Mouse (Mus musculus): ENCODE results near the gene B3galt5. TPM values are rescaled to one million over a fixed set of nuclear protein-coding genes. Genes with fewer than 3 reads are reported as not detected.

Gene B3galt5
- polyA plus RNA-seq, 1 experiment from 2014 or later = 0.45 TPM

DNA sequence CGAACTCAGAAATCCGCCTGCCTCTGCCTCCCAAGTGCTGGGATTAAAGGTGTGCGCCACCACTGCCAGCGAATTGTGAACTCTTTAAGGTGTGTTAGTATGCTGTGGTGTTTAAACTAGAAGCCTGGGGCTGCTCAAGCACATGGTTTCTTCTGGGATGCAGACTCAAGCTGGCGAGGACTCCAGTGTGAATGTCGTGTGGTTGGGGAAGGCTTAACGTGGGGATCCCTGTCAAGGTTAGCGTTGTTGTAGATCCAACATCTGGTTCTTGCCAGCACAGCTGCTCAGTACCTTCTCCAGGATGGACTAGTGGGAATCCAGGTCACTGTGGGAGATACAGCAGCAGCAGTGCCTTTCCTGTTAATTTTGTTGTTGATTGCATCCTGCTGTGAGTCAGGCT, 3.6 kb upstream of the B3galt5 start:
- Histone ChIP-seq H3K27me3 (replicated peaks; ENCODE audit: control insufficient read depth, insufficient read depth, low read length) (no peaks in the 10 kb centered on the region), H3K4me1 (ENCODE audit: control insufficient read depth, insufficient read depth, low read length) (no peaks in the 10 kb centered on the region), H3K4me2 (ENCODE audit: low read depth, low read length) (no peak overlapping the region), H3K27ac (replicated peaks; ENCODE audit: low read depth, low read length) (no peak overlapping the region), H3K9ac (ENCODE audit: low read depth, low read length) (no peak overlapping the region), H3K36me3 (ENCODE audit: control insufficient read depth, insufficient read depth, low read length) (no peaks in the 10 kb centered on the region), H3K4me3 (ENCODE audit: low read depth, low read length) (no peak overlapping the region), H3K9me3 (ENCODE audit: control insufficient read depth, low read length) (no peaks in the 10 kb centered on the region)
- ATAC-seq (ENCODE audit: low read depth) (no peak), DNase-seq (ENCODE audit: low spot score) (no peak)
- 83% methylated on average over 8 of the region's 8 CpGs for WGBS

DNA sequence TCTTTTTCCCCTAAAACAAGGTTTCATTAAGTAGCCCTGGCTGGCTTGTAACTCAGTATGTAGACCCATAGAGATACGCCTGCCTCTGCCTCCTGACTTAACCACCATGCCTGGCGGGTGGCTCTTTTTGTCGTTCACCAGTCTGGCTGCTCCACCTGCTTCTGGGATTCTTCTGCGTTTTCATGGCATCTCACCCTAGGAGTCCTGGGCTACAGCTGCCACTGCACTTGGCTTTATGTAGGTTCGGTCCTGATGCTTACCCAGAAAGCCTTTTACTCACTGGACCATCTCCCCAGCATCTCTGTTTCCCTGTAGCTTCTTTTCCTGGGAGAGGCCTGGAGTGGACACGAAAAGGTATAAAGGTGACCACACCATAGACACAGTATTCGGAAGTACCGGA, 1.6 kb upstream of the B3galt5 start:
- DNase-seq (ENCODE audit: low spot score) (no peak), ATAC-seq (ENCODE audit: low read depth) (no peak)
- Histone ChIP-seq H3K4me1 (ENCODE audit: control insufficient read depth, insufficient read depth, low read length) (no peaks in the 10 kb centered on the region), H3K4me3 (ENCODE audit: low read depth, low read length) (no peak overlapping the region), H3K4me2 (ENCODE audit: low read depth, low read length) (no peak overlapping the region), H3K36me3 (ENCODE audit: control insufficient read depth, insufficient read depth, low read length) (no peaks in the 10 kb centered on the region), H3K9ac (ENCODE audit: low read depth, low read length) (no peak overlapping the region), H3K27ac (replicated peaks; ENCODE audit: low read depth, low read length) (no peak overlapping the region), H3K27me3 (replicated peaks; ENCODE audit: control insufficient read depth, insufficient read depth, low read length) (no peaks in the 10 kb centered on the region), H3K9me3 (ENCODE audit: control insufficient read depth, low read length) (no peaks in the 10 kb centered on the region)
- 88% methylated on average over 8 of the region's 8 CpGs for WGBS

DNA sequence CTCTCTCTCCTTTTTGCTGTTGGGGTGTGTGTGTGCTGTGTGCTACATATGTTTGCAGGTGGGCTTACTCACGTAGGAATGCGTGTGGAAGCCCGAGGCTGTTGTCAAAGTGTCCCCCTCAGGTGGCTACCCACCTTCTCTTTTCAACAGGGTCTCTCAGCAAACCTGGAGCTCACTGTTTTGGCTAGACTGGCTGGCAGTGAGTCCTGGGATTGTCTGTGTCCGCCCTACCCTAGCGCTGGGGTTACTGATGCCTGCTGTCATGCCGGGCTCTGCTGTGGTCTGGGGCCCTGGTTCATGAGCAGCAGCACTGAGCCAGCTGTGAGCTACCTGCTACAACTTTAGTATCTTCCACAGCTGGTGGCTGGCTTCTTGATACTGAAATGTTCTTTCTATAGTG, 8.9 kb downstream of the B3galt5 start:
- Histone ChIP-seq H3K27me3 (replicated peaks; ENCODE audit: control insufficient read depth, insufficient read depth, low read length) (no peaks in the 10 kb centered on the region), H3K36me3 (ENCODE audit: control insufficient read depth, insufficient read depth, low read length) (no peaks in the 10 kb centered on the region), H3K4me3 (ENCODE audit: low read depth, low read length) (no peak overlapping the region), H3K9me3 (ENCODE audit: control insufficient read depth, low read length) (0 out of 2 replicates have a peak, but pooled peaks cover 3% of the 10 kb centered on the region), H3K27ac (replicated peaks; ENCODE audit: low read depth, low read length) (no peak overlapping the region), H3K9ac (ENCODE audit: low read depth, low read length) (no peak overlapping the region), H3K4me2 (ENCODE audit: low read depth, low read length) (no peak overlapping the region), H3K4me1 (ENCODE audit: control insufficient read depth, insufficient read depth, low read length) (no peaks in the 10 kb centered on the region)
- no peak for ATAC-seq (ENCODE audit: low read depth)
- WGBS = 81% methylated on average over 6 of the region's 6 CpGs
- DNase-seq (ENCODE audit: low spot score) = no peak

DNA sequence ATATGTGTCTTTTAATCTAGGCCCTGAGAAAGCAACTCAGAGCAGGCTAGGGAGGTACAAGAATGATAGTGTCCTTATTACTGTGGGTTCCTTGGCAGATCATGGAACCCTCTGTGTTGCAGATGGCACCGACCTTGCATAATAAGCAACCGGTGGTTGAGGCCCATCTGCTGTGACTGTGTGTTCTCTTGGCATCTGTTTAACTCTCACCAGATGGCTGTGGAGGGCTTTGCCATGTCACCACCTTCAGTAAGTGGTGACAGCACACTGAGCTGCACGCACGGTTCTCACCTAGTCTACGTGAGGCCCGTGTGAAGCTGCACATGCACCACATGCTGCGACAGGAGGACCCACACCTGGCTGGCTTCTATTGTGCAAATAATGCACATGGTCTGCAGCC, 14.0 kb downstream of the B3galt5 start:
- H3K4me3 ChIP-seq (ENCODE audit: low read depth, low read length) = no peak overlapping the region
- H3K36me3 ChIP-seq (ENCODE audit: control insufficient read depth, insufficient read depth, low read length) = no peaks in the 10 kb centered on the region
- H3K9me3 ChIP-seq (ENCODE audit: control insufficient read depth, low read length) = 0 out of 2 replicates have a peak, but pooled peaks cover 3% of the 10 kb centered on the region
- no peak overlapping the region for H3K4me2 ChIP-seq (ENCODE audit: low read depth, low read length)
- no peaks in the 10 kb centered on the region for H3K27me3 ChIP-seq (replicated peaks; ENCODE audit: control insufficient read depth, insufficient read depth, low read length)
- no peak overlapping the region for H3K27ac ChIP-seq (replicated peaks; ENCODE audit: low read depth, low read length)
- 89% methylated on average over 7 of the region's 7 CpGs for WGBS
- no peaks in the 10 kb centered on the region for H3K4me1 ChIP-seq (ENCODE audit: control insufficient read depth, insufficient read depth, low read length)
- ATAC-seq (ENCODE audit: low read depth) (0 out of 2 replicates have a peak, but pooled peaks have one; percentile 26), DNase-seq (ENCODE audit: low spot score) (peak; percentile 26)
- no peak overlapping the region for H3K9ac ChIP-seq (ENCODE audit: low read depth, low read length)

DNA sequence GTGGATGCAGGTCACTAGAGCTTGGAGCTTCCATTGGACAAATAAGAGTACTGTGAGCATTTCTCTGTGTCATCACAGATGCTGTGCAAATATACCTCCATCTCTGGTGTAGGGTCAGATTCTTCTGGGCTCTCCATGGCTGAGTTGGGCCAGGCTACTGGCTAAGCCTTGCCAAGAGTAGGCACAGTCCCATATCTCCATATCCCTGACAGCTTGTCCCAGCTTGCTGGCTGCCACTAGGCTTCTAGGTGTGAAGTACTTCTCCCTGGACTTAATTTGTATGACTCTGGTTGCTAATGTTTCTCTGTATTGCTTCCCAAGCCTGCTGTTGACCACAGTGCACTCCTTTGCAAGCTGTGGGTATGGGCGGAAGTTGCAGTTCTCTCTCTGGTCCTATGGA, 16.5 kb downstream of the B3galt5 start:
- ATAC-seq (ENCODE audit: low read depth) (no peak), DNase-seq (ENCODE audit: low spot score) (no peak)
- H3K4me1 ChIP-seq (ENCODE audit: control insufficient read depth, insufficient read depth, low read length) = no peaks in the 10 kb centered on the region
- H3K9me3 ChIP-seq (ENCODE audit: control insufficient read depth, low read length) = 0 out of 2 replicates have a peak, but pooled peaks cover 3% of the 10 kb centered on the region
- no peaks in the 10 kb centered on the region for H3K36me3 ChIP-seq (ENCODE audit: control insufficient read depth, insufficient read depth, low read length)
- H3K4me2 ChIP-seq (ENCODE audit: low read depth, low read length) = no peak overlapping the region
- no peak overlapping the region for H3K9ac ChIP-seq (ENCODE audit: low read depth, low read length)
- no peak overlapping the region for H3K4me3 ChIP-seq (ENCODE audit: low read depth, low read length)
- 81% methylated on average over 1 of the region's 1 CpGs for WGBS
- no peaks in the 10 kb centered on the region for H3K27me3 ChIP-seq (replicated peaks; ENCODE audit: control insufficient read depth, insufficient read depth, low read length)
- H3K27ac ChIP-seq (replicated peaks; ENCODE audit: low read depth, low read length) = no peak overlapping the region

DNA sequence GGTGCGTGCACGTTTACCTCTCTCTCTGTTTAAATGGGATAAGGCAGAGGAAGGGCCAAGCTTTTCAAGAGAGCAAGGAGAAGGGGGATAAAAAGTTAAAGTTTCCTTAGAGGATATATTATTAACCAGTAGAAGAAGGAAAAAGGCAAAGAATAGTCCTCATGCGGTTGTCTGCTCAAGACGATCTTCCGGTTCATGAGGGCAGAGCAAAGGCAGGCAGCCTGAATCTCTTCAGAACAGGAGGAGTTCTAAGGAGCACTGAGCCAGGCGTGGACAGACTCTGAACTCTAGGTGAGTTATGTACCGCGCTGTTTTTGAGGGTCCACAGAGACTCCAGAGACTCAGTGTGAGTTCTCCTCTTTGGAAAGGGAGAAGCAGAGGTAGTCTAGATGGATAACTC, 22.8 kb downstream of the B3galt5 start:
- WGBS = 87% methylated on average over 8 of the region's 8 CpGs
- Histone ChIP-seq H3K36me3 (ENCODE audit: control insufficient read depth, insufficient read depth, low read length) (no peaks in the 10 kb centered on the region), H3K9me3 (ENCODE audit: control insufficient read depth, low read length) (no peaks in the 10 kb centered on the region), H3K9ac (ENCODE audit: low read depth, low read length) (no peak overlapping the region), H3K4me3 (ENCODE audit: low read depth, low read length) (no peak overlapping the region), H3K27me3 (replicated peaks; ENCODE audit: control insufficient read depth, insufficient read depth, low read length) (no peaks in the 10 kb centered on the region), H3K4me2 (ENCODE audit: low read depth, low read length) (no peak overlapping the region), H3K27ac (replicated peaks; ENCODE audit: low read depth, low read length) (no peak overlapping the region), H3K4me1 (ENCODE audit: control insufficient read depth, insufficient read depth, low read length) (no peaks in the 10 kb centered on the region)
- ATAC-seq (ENCODE audit: low read depth) (no peak), DNase-seq (ENCODE audit: low spot score) (no peak)

DNA sequence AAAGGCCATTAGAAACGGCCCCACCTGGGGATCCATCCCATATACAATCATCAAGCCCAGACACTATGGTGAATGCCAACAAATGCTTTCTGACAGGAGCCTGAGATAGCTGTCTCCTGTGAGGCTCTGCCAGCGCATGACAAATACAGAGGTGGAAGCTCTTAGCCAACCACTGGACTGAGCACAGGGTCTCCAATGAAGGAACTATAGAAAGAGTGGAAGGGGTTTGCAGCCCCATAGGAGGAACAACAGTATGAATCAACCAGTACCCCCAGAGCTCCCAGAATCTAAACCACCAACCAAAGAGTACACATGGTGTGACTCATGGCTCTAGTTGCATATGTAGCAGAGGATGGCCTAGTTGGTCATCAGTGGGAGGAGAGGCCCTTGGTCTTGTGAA, 36.1 kb downstream of the B3galt5 start:
- H3K9ac ChIP-seq (ENCODE audit: low read depth, low read length) = no peak overlapping the region
- no peaks in the 10 kb centered on the region for H3K36me3 ChIP-seq (ENCODE audit: control insufficient read depth, insufficient read depth, low read length)
- no peak overlapping the region for H3K27ac ChIP-seq (replicated peaks; ENCODE audit: low read depth, low read length)
- no peaks in the 10 kb centered on the region for H3K4me1 ChIP-seq (ENCODE audit: control insufficient read depth, insufficient read depth, low read length)
- ATAC-seq (ENCODE audit: low read depth) (no peak), DNase-seq (ENCODE audit: low spot score) (no peak)
- H3K4me3 ChIP-seq (ENCODE audit: low read depth, low read length) = no peak overlapping the region
- WGBS = 89% methylated on average over 2 of the region's 2 CpGs
- H3K9me3 ChIP-seq (ENCODE audit: control insufficient read depth, low read length) = no peaks in the 10 kb centered on the region
- no peaks in the 10 kb centered on the region for H3K27me3 ChIP-seq (replicated peaks; ENCODE audit: control insufficient read depth, insufficient read depth, low read length)
- H3K4me2 ChIP-seq (ENCODE audit: low read depth, low read length) = no peak overlapping the region

DNA sequence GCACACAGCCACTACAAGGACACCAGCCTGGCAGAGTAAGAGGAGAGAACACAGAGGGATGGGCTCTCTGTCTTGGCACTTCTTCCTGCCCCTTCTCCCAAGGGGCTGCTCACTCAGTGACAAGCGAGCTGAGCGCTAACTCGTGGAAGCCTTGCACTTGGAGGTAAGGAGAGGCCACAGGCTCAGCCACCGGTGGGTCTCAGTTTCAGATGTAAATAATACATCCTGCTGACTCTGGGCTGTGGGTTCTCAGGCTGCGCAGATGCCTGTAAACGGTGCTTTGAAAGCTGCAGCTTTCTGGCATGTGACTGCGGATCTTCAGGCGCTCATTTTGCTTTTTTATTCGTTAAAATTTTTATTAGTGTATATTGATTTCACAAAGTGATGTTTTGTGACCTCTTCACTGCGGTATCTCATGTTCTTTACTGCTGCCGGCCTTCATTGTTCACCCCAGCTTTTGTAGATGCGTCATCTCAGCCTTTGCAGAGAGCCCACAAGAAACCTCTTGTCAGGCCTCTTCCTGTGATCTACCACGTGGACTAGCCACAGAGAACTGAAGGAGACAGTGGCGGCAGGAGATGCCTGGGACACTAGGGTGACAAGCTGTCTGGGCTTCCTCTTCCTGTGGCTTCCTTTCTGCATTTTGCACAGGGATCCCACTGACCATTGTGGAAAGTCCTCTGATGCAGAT, 37.5 kb downstream of the B3galt5 start:
- Histone ChIP-seq H3K36me3 (ENCODE audit: control insufficient read depth, insufficient read depth, low read length) (no peaks in the 10 kb centered on the region), H3K27me3 (replicated peaks; ENCODE audit: control insufficient read depth, insufficient read depth, low read length) (no peaks in the 10 kb centered on the region), H3K4me2 (ENCODE audit: low read depth, low read length) (no peak overlapping the region), H3K9me3 (ENCODE audit: control insufficient read depth, low read length) (no peaks in the 10 kb centered on the region), H3K4me1 (ENCODE audit: control insufficient read depth, insufficient read depth, low read length) (no peaks in the 10 kb centered on the region), H3K4me3 (ENCODE audit: low read depth, low read length) (no peak overlapping the region), H3K27ac (replicated peaks; ENCODE audit: low read depth, low read length) (no peak overlapping the region), H3K9ac (ENCODE audit: low read depth, low read length) (no peak overlapping the region)
- peak; percentile 6 for DNase-seq (ENCODE audit: low spot score)
- ATAC-seq (ENCODE audit: low read depth) = no peak
- 47% methylated on average over 14 of the region's 14 CpGs for WGBS

DNA sequence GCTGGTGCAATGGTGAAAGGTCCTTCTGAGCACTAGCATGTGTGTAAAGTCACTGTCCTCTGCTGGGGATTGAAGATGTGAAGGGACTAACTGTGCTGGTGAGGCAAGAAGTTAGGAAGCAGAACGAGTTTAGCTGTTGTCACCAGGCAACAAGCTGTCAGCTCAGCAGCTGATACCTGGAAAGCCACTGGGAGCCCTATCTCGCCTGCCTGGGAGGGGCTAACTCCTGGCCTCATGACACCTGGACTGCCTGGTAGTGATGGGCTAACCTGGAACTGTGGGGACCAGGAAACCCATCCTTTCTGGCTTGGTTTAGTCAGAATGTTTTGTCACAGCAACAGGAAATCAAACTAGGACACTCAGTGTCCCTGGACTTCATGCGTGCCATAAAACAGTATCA, 41.0 kb downstream of the B3galt5 start:
- Histone ChIP-seq H3K4me2 (ENCODE audit: low read depth, low read length) (no peak overlapping the region), H3K27ac (replicated peaks; ENCODE audit: low read depth, low read length) (no peak overlapping the region), H3K4me1 (ENCODE audit: control insufficient read depth, insufficient read depth, low read length) (no peaks in the 10 kb centered on the region), H3K27me3 (replicated peaks; ENCODE audit: control insufficient read depth, insufficient read depth, low read length) (peaks cover 23% of the 10 kb centered on the region), H3K9ac (ENCODE audit: low read depth, low read length) (no peak overlapping the region), H3K4me3 (ENCODE audit: low read depth, low read length) (no peak overlapping the region), H3K36me3 (ENCODE audit: control insufficient read depth, insufficient read depth, low read length) (no peaks in the 10 kb centered on the region), H3K9me3 (ENCODE audit: control insufficient read depth, low read length) (no peaks in the 10 kb centered on the region)
- 66% methylated on average over 3 of the region's 3 CpGs for WGBS
- no peak for DNase-seq (ENCODE audit: low spot score)
- ATAC-seq (ENCODE audit: low read depth) = no peak

All from embryonic facial prominence, embryonic 14.5 days (tissue).